Mouse (Mus musculus) embryo, embryonic 11.5 days (tissue): ENCODE results near the gene Ctdnep1.
"Not testable (repeated sequence)": the region's sequence is repeated elsewhere in the genome, so short reads cannot be mapped to it uniquely, and the experiment has no call there.

ENCODE experiments used
- DNase-seq: peaks from one replicate; pipeline ENCODE4 v3.0.0-alpha.2; 2012; ENCODE audit warnings: low read depth, low spot score

Ctdnep1 gene

DNA sequence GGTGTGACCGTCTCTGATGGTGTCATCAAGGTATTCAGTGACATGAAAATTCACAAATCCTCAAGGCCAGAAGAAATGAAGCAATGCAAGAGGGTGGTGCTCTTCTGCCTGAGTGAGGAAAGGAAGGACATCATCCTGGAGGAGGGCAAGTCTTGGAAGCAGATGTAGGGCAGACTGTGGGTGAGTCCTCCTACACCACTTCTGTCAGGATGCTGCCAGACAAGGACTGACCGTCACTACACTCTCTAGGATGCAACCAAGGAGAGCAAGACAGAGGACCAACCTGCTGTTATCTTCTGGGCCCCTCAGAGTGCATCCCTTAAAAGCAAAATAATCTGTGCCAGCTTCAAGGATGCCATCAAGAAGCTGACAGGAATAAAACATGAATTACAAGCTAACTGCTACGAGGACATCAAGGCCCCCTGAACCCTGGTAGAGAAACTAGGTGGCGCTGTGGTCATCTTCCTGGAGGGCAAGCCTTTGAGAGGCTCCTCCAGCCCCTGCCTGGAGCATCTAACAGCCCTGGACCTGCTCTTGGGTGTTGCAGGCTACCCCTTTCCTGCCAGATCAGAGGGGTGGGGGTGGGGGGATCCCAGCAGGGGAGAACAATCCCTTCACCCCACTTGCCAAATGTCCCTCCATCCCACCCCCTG is 30.0 kb upstream of the Ctdnep1 start:
- DNase-seq, result no peak

- no peak for DNase-seq
Measured at GRCm38 (mm10) chr11:69952274-69952673, 28.7 kb upstream of the Ctdnep1 start.

- no peak for DNase-seq
Measured at GRCm38 (mm10) chr11:69953267-69953915, 27.6 kb upstream of the Ctdnep1 start.

- DNase-seq, result not testable (repeated sequence)
Measured at GRCm38 (mm10) chr11:69955618-69956017, 25.3 kb upstream of the Ctdnep1 start.

GRCm38 (mm10) chr11:69956218-69956617 is 24.7 kb upstream of the Ctdnep1 start:
- DNase-seq, result no peak

DNA sequence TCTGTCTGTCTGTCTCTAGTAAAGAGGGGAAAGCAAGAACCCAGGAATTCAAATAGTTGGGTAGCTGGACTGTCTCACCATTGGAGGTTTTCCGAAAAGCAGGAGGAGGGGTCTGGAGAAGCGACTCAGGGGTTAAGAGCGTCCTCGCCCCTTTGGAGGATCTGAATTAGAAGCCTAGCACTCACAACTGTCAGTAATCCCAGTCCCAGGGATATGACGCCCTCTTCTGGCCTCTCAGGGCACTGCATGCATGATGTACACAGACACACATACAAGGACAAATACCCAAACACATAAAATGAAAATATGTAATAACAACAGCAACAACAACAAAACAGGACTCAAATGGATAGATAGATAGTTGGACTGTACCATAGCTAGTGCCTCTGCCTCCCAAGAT is 20.3 kb upstream of the Ctdnep1 start:
- no peak for DNase-seq

DNA sequence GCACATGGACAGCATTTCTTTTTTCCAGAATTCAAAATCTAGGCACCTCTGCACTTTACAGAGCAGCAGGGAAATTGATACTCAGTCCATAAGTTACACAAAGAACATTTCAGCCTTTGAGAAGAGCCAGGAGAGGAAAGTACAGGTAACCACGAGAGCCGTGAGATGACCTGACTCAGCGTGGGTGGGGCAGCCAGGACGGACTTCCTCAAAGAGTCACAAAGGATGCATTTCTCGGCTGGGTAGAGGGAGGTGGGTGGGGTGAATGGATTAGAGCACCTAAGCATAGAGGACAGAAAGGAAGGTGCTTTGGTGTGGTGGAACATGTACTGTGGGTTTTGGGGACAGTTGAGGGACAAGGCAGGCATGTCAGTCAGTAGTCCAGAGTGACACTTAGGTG is 19.1 kb upstream of the Ctdnep1 start:
- DNase-seq, result no peak

GRCm38 (mm10) chr11:69964650-69965270 is 16.2 kb upstream of the Ctdnep1 start, which contains the start of gene Cldn7:
TSS of gene Cldn7 (plus strand) at chr11:69964779.
- DNase-seq, result no peak

- no peak for DNase-seq
Measured at GRCm38 (mm10) chr11:69965271-69966005, 15.5 kb upstream of the Ctdnep1 start.

DNA sequence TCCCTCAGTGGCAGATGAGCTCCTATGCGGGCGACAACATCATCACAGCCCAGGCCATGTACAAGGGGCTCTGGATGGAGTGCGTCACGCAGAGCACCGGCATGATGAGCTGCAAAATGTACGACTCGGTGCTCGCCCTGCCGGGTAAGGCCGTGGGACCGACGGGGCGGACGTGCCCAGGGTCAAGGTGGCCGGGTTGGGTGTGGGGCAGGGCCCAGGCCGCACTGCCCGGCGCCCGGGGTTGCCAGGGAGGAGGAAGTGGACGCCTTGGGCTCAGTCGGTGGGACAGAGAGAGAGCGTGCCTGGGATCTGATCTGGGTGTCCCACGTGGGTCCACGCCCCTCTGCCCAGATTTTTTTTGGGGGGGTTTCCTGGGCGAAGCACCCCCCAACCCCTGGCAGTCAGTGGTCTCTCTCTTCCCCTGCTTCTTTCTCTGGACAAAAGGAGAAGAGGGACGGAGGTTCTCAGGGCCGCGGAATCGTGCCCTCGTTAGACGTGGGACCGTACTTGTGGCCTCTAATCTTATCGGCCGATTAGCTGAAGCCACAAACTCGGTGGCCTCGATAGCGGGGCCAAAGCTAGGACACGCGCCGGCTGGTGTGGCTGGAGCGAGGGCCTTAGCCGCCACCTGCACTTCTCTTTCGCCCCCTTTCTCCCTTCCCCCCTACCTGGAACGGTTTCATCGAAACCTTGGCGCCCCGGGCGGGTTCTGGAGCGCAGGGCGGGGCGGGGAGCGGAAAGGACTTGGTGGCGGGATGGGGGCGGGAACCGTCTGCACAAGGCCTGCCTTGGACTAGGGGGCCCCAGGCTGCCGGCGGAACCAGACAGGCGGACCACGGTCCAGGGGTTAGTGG is 14.7 kb upstream of the Ctdnep1 start:
- DNase-seq, result no peak

GRCm38 (mm10) chr11:69966860-69967517 is 14.0 kb upstream of the Ctdnep1 start:
- DNase-seq, result no peak

DNA sequence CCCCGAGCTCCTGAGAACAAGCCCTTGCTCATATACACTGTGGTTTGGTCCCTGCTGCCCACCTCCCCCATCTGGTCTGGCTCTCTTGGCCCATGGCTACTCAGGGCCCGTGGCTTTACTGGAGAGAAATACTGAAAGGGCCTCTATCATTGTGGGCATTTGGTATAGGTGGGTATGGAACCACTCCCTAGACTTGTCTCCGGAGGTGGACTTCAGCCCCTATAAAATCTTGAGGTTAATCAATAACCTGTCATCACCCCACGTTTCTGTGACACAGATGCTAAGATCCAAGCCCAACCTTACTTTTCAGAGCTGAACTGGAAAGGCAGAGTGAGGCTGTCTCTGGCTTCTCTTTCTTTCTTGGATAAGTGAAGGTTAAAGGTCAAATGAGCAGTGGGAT is 12.2 kb upstream of the Ctdnep1 start:
- no peak for DNase-seq

DNA sequence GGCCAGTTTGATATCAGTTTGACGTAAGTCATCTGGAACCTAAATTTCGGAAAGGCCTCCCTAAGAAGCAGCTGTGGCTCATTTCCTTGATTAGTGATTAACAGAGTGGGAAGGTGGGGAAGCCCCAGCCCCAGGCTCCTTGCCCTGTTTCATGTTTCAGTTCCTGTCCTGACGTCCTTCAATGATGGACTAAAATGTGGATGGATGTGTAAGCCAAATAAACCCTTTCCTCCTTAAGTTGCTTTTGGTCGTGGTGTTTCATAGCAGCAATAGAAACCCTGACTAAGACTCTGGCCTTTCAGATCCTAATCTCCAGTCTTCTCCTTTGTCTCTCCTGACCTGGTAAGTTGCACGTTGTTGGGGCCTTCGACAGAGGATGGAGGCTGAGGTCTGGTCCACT is 10.7 kb upstream of the Ctdnep1 start:
- DNase-seq, result no peak

GRCm38 (mm10) chr11:69970775-69971174 is 10.2 kb upstream of the Ctdnep1 start:
- DNase-seq, result no peak

- DNase-seq, result no peak
Measured at GRCm38 (mm10) chr11:69974907-69975306, 6.0 kb upstream of the Ctdnep1 start.

DNA sequence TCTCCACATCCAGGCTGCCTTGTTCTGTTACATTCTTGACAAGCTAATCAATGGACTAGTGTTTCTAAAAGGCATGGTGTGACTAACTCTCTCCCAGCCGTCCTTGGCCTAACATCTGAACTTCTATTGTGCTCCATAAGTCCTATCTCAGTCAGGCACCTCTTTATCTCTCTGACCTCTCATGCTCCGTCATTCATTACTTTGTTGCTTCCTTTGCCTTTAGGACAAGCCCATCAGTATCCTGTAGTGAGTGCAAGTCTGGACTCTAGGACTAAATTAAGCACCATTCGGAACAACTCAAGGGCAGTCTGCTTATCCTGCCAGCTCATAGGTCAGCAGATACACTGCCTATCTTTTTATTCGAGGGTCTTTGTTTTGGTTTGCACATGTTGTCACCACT is 4.7 kb upstream of the Ctdnep1 start:
- DNase-seq, result no peak

GRCm38 (mm10) chr11:69979827-69980195 is 1.1 kb upstream of the Ctdnep1 start:
- no peak for DNase-seq

DNA sequence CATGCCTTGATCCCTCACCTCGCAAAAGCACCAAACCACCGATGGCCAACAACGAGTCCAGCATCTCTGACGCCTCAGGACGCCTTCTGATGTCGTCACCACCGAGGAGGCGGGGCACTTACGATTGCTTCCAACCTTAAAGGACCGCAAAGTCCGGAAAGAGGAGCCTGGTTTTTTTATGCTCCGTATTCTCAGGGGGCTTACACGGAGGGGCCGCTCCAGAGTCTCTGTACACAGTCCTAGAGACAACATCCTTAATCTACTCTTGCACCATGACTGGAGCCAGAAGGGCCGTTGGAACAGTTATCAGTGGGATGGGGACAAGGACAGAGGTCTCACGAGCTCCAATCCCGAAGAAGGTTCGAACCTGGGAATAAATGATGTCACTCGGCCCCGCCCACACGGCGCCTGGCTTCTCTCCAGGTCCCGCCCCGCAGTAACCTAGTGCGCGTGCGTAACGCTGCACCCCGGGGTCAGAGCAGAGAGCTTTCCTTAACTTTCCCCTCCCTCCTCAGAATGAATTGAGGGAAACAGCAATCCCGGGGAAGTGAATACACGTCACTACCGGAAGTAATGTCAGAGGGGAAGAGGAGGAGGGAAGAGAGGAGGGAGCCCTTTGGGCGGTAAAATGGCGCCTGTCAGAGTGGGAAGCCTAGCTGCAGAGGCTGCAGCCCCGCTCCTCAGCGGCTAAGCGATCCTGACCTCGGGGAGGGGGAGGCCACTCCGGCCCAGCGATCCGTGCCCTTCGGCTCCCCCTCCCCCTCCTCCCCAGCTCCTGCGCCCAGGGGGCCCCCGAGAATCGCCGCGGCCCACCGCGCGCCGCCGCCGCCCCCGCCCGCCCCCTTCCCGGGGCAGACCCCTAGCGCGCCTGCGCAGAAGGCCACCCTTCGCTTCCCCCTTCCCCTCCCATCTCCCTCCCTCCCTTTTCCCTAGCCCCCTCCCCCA is 488 bp upstream of the Ctdnep1 start:
- DNase-seq, result peak; percentile 99

DNA sequence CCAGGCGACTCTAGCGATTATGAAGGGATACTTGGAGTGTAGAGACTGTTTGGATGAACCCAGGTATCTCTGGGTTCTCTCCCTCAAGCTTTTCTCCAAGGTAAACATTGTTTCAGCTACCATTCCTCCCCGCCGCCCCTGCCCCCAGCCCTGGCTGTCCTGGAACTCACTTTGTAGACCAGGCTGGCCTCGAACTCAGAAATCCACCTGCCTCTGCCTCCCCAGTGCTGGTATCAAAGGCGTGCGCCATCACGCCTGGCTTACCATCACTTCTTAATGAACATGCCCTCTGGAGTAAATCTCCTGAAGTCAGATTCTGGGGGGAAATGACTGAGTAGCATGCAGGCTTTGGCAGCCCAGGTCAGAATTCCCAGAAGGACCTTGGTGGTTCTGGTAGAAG is 1.3 kb downstream of the Ctdnep1 start, which contains the start of gene Elp5:
TSS of gene Elp5 (minus strand) at position 293 of the 400 bp plus-strand sequence.
- DNase-seq, result no peak

- DNase-seq, result no peak
Measured at GRCm38 (mm10) chr11:69982877-69983276, 1.9 kb downstream of the Ctdnep1 start.
